Mouse (Mus musculus): ENCODE data around the gene Olig1. TPM values are rescaled to one million over a fixed set of nuclear protein-coding genes. Genes with fewer than 3 reads are reported as not detected.
A peak's percentile ranks its signal among the peaks of the same experiment; 100 is the strongest.

Gene Olig1
- 0.10 and 0.21 TPM in 2 replicates for polyA plus RNA-seq (2016; fragmentation: Nextera tagmentation; extraction: Ambion mirVana)

GRCm38 (mm10) chr16:91269468-91270211 is at the start of gene Olig1:
Gene Olig1 (plus strand): TSS chr16:91269772.
- H3K9me3 ChIP-seq = no peaks in the 10 kb centered on the region
- H3K4me1 ChIP-seq = peaks cover 20% of the 10 kb centered on the region
- H3K36me3 ChIP-seq = no peaks in the 10 kb centered on the region
- DNase-seq (ENCODE audit: low spot score) = peak; percentile 83
- H3K4me3 ChIP-seq = peak within 1 kb of the TSS; percentile 62
- peaks cover 100% of the 10 kb centered on the region for H3K27me3 ChIP-seq (ENCODE audit: insufficient read depth, poor library complexity, severe bottlenecking)
- no peak within 1 kb of the TSS for H3K27ac ChIP-seq
- WGBS = under 1% methylated on average over 64 of the region's 64 CpGs

GRCm38 (mm10) chr16:91222171-91222642 is 47.4 kb upstream of the Olig1 start:
- H3K9me3 ChIP-seq = no peaks in the 10 kb centered on the region
- no peak overlapping the region for H3K27ac ChIP-seq
- H3K4me3 ChIP-seq = peak overlapping the region; percentile 37
- H3K4me1 ChIP-seq = peaks cover 48% of the 10 kb centered on the region
- H3K27me3 ChIP-seq (ENCODE audit: insufficient read depth, poor library complexity, severe bottlenecking) = peaks cover 100% of the 10 kb centered on the region
- 2% methylated on average over 25 of the region's 25 CpGs for WGBS
- no peak for DNase-seq (ENCODE audit: low spot score)
- no peaks in the 10 kb centered on the region for H3K36me3 ChIP-seq

GRCm38 (mm10) chr16:91222643-91223271 is 46.8 kb upstream of the Olig1 start:
- H3K27ac ChIP-seq = no peak overlapping the region
- H3K4me1 ChIP-seq = peaks cover 52% of the 10 kb centered on the region
- under 1% methylated on average over 27 of the region's 27 CpGs for WGBS
- no peaks in the 10 kb centered on the region for H3K9me3 ChIP-seq
- peak overlapping the region; percentile 37 for H3K4me3 ChIP-seq
- DNase-seq (ENCODE audit: low spot score) = no peak
- H3K36me3 ChIP-seq = no peaks in the 10 kb centered on the region
- peaks cover 100% of the 10 kb centered on the region for H3K27me3 ChIP-seq (ENCODE audit: insufficient read depth, poor library complexity, severe bottlenecking)

GRCm38 (mm10) chr16:91223327-91224067 is 46.1 kb upstream of the Olig1 start:
- Histone ChIP-seq H3K27ac (no peak overlapping the region), H3K36me3 (no peaks in the 10 kb centered on the region), H3K9me3 (no peaks in the 10 kb centered on the region), H3K4me1 (peaks cover 52% of the 10 kb centered on the region), H3K4me3 (peak overlapping the region; percentile 37; the same call in 1 of the 2 replicates), H3K27me3 (ENCODE audit: insufficient read depth, poor library complexity, severe bottlenecking) (peaks cover 100% of the 10 kb centered on the region)
- 2% methylated on average over 35 of the region's 35 CpGs for WGBS
- no peak for DNase-seq (ENCODE audit: low spot score)

GRCm38 (mm10) chr16:91224068-91224402 is 45.5 kb upstream of the Olig1 start:
- Histone ChIP-seq H3K27ac (no peak overlapping the region), H3K4me3 (no peak overlapping the region), H3K36me3 (no peaks in the 10 kb centered on the region), H3K4me1 (peaks cover 52% of the 10 kb centered on the region), H3K27me3 (ENCODE audit: insufficient read depth, poor library complexity, severe bottlenecking) (peaks cover 100% of the 10 kb centered on the region), H3K9me3 (no peaks in the 10 kb centered on the region)
- DNase-seq (ENCODE audit: low spot score) = no peak
- 6% methylated on average over 10 of the region's 10 CpGs for WGBS

GRCm38 (mm10) chr16:91224481-91225232 is 44.9 kb upstream of the Olig1 start:
- Histone ChIP-seq H3K27ac (no peak overlapping the region), H3K9me3 (no peaks in the 10 kb centered on the region), H3K27me3 (ENCODE audit: insufficient read depth, poor library complexity, severe bottlenecking) (peaks cover 100% of the 10 kb centered on the region), H3K4me1 (peaks cover 52% of the 10 kb centered on the region), H3K36me3 (no peaks in the 10 kb centered on the region), H3K4me3 (peak overlapping the region; percentile 52)
- no peak for DNase-seq (ENCODE audit: low spot score)
- 2% methylated on average over 26 of the region's 26 CpGs for WGBS

- Histone ChIP-seq H3K4me3 (peak within 1 kb of the TSS; percentile 52), H3K9me3 (no peaks in the 10 kb centered on the region), H3K4me1 (peaks cover 47% of the 10 kb centered on the region), H3K27me3 (ENCODE audit: insufficient read depth, poor library complexity, severe bottlenecking) (peaks cover 100% of the 10 kb centered on the region), H3K36me3 (no peaks in the 10 kb centered on the region), H3K27ac (no peak within 1 kb of the TSS)
- under 1% methylated on average over 53 of the region's 53 CpGs for WGBS
- DNase-seq (ENCODE audit: low spot score) = no peak
Observed at GRCm38 (mm10) chr16:91225233-91226037, 44.1 kb upstream of the Olig1 start, which contains the start of gene Olig2. Gene Olig2 (plus strand): TSS chr16:91225457.

- Histone ChIP-seq H3K4me1 (peaks cover 43% of the 10 kb centered on the region), H3K36me3 (no peaks in the 10 kb centered on the region), H3K27ac (no peak overlapping the region), H3K9me3 (no peaks in the 10 kb centered on the region), H3K27me3 (ENCODE audit: insufficient read depth, poor library complexity, severe bottlenecking) (peaks cover 100% of the 10 kb centered on the region), H3K4me3 (peak overlapping the region; percentile 39)
- WGBS = 1% methylated on average over 60 of the region's 60 CpGs
- DNase-seq (ENCODE audit: low spot score) = no peak
Observed at GRCm38 (mm10) chr16:91226038-91226882, 43.3 kb upstream of the Olig1 start.

GRCm38 (mm10) chr16:91226883-91227759 is 42.5 kb upstream of the Olig1 start:
- Histone ChIP-seq H3K27ac (no peak overlapping the region), H3K36me3 (no peaks in the 10 kb centered on the region), H3K4me3 (peak overlapping the region; percentile 39), H3K4me1 (peaks cover 41% of the 10 kb centered on the region), H3K27me3 (ENCODE audit: insufficient read depth, poor library complexity, severe bottlenecking) (peaks cover 100% of the 10 kb centered on the region), H3K9me3 (no peaks in the 10 kb centered on the region)
- no peak for DNase-seq (ENCODE audit: low spot score)
- 1% methylated on average over 80 of the region's 85 CpGs for WGBS

- Histone ChIP-seq H3K4me3 (0 out of 2 replicates have a peak overlapping the region, but pooled peaks have one; percentile 9), H3K36me3 (no peaks in the 10 kb centered on the region), H3K4me1 (peaks cover 40% of the 10 kb centered on the region), H3K27ac (no peak overlapping the region), H3K9me3 (no peaks in the 10 kb centered on the region), H3K27me3 (ENCODE audit: insufficient read depth, poor library complexity, severe bottlenecking) (peaks cover 100% of the 10 kb centered on the region)
- no peak for DNase-seq (ENCODE audit: low spot score)
- 3% methylated on average over 6 of the region's 6 CpGs for WGBS
Observed at GRCm38 (mm10) chr16:91227760-91228043, 41.9 kb upstream of the Olig1 start.
